Mouse (Mus musculus): ENCODE results near the gene Spred2. TPM values are rescaled to one million over a fixed set of nuclear protein-coding genes. Genes with fewer than 3 reads are reported as not detected.
"Not testable (repeated sequence)": the region's sequence is repeated elsewhere in the genome, so short reads cannot be mapped to it uniquely, and the experiment has no call there.

Spred2 gene
- polyA plus RNA-seq, 1 experiment, result 24.0 TPM

GRCm38 (mm10) chr11:20018905-20019304 is 94.7 kb downstream of the Spred2 start:
- H3K4me3 ChIP-seq (replicated peaks; ENCODE audit: extremely low read depth, low read depth, low read length), result no peak overlapping the region
- TF ChIP-seq POLR2A (IDR thresholded peaks at IDR 0.05; ENCODE audit: borderline replicate concordance, extremely low read depth, low read depth, low read length) (no peak), CTCF (IDR thresholded peaks at IDR 0.05; ENCODE audit: insufficient read depth, low read length) (no peak)
- H3K4me1 ChIP-seq (ENCODE audit: control insufficient read depth, insufficient read depth, low read length), result no peaks in the 10 kb centered on the region
- no peak for DNase-seq
- 97% methylated on average over 2 of the region's 2 CpGs for WGBS

- Histone ChIP-seq H3K4me1 (ENCODE audit: control insufficient read depth, insufficient read depth, low read length) (no peaks in the 10 kb centered on the region), H3K4me3 (replicated peaks; ENCODE audit: extremely low read depth, low read depth, low read length) (no peak overlapping the region)
- no peak for DNase-seq
- 99% methylated on average over 35 of the region's 35 CpGs for WGBS
- TF ChIP-seq POLR2A (IDR thresholded peaks at IDR 0.05; ENCODE audit: borderline replicate concordance, extremely low read depth, low read depth, low read length) (no peak), CTCF (IDR thresholded peaks at IDR 0.05; ENCODE audit: insufficient read depth, low read length) (no peak)
These were observed 96.5 kb downstream of the Spred2 start for GRCm38 (mm10) chr11:20020720-20021119.

DNA sequence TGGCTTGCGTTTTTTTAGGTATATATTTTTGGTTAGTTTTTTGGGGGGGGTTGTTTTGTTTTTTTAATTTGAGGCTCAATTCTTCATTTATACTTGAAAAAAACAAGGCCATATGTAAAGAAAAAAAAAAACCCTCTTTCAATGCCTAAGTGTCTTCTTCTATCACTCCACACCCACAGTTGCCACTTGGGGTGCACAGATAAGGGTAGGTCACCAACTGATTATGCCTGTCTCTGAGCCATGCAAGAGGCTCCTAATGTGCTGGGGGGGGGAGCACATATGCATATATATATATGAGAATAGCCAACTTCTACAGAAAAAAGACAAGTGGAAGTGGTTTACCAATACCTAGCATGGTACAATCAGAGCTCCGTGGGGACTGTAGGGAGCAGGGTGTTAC is 98.3 kb downstream of the Spred2 start:
- no peak for DNase-seq
- TF ChIP-seq CTCF (IDR thresholded peaks at IDR 0.05; ENCODE audit: insufficient read depth, low read length) (no peak), POLR2A (IDR thresholded peaks at IDR 0.05; ENCODE audit: borderline replicate concordance, extremely low read depth, low read depth, low read length) (no peak)
- no peaks in the 10 kb centered on the region for H3K4me1 ChIP-seq (ENCODE audit: control insufficient read depth, insufficient read depth, low read length)
- no peak overlapping the region for H3K4me3 ChIP-seq (replicated peaks; ENCODE audit: extremely low read depth, low read depth, low read length)
- WGBS, result 88% methylated on average over 2 of the region's 2 CpGs

DNA sequence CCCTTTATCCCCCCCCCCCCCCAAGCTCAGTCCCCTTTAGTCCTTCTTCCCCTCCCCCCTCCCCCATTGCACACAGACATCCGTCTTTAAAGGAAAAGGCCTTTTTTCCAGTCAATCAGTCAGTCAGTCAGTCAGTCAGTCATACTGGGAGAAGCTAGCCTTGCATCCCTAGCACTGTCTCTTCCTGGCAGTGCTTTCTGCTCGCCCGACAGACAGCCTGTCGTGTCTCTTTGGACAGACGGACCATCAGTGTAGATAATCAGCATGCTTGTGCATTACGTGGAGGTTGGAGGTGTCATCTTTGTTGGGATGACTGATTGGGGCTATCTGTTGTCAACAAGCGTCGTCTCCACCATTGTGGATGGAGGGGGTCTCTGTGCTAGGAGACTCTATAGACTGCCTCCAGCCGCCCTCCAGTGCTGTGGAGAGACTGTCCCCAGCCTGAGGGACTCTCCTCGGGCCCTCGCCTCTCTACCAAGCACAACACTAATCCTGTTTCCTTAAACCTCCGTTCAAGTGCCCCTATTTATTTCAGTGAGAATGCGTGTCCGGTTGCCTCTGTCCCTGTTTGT is 98.8 kb downstream of the Spred2 start:
- TF ChIP-seq POLR2A (IDR thresholded peaks at IDR 0.05; ENCODE audit: borderline replicate concordance, extremely low read depth, low read depth, low read length), result no peak
- no peak for TF ChIP-seq CTCF (IDR thresholded peaks at IDR 0.05; ENCODE audit: insufficient read depth, low read length)
- Histone ChIP-seq H3K4me3 (replicated peaks; ENCODE audit: extremely low read depth, low read depth, low read length) (no peak overlapping the region), H3K4me1 (ENCODE audit: control insufficient read depth, insufficient read depth, low read length) (no peaks in the 10 kb centered on the region)
- no peak for DNase-seq
- WGBS, result 91% methylated on average over 14 of the region's 14 CpGs

DNA sequence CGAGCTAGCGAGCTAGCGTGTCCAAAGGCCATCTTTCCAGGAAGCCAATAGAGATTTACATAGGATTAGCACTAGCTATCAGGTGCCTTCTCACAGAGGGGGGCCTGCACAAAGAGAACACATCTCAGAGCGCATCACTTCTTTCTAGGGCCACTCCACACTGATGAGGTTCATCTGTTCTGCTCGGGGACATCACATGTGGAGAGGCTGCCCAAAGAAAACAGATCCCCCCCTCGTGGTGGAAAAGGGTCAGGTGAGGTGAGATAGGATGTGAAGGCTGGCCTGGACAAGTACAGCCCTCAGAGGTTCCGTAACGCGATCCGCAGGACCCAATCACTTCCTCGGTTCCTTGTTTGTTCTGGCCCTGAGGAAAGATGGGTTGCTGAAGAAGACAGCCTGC is 101.7 kb downstream of the Spred2 start:
- DNase-seq, result no peak
- H3K4me1 ChIP-seq (ENCODE audit: control insufficient read depth, insufficient read depth, low read length), result no peaks in the 10 kb centered on the region
- 66% methylated on average over 11 of the region's 11 CpGs for WGBS

DNA sequence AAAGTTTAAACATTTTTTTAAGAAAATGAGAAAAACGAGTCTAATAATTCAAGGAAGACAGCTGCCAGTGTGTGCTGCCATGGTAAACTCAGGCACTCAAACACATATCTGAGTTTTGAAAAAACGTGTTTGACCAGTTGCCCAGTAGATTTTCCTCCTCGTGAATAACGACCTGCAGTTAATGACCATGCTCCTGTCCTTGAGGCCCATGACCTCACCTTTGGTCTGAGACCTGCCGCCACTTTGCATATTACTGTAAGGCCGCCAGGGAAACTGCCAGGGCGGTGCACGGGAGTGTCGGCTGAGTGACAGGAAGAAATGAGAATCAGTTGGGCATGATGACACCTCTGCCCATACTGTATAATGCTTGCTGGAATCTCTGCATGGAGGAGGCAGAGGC is 103.5 kb downstream of the Spred2 start:
- TF ChIP-seq CTCF (IDR thresholded peaks at IDR 0.05; ENCODE audit: insufficient read depth, low read length), result no peak
- no peak for TF ChIP-seq POLR2A (IDR thresholded peaks at IDR 0.05; ENCODE audit: borderline replicate concordance, extremely low read depth, low read depth, low read length)
- DNase-seq, result no peak
- no peak overlapping the region for H3K4me3 ChIP-seq (replicated peaks; ENCODE audit: extremely low read depth, low read depth, low read length)
- 63% methylated on average over 9 of the region's 9 CpGs for WGBS
- no peaks in the 10 kb centered on the region for H3K4me1 ChIP-seq (ENCODE audit: control insufficient read depth, insufficient read depth, low read length)

More for the DNA sequence above, 101.7 kb downstream of the Spred2 start:
- no peak for TF ChIP-seq CTCF (IDR thresholded peaks at IDR 0.05; ENCODE audit: insufficient read depth, low read length)
- TF ChIP-seq POLR2A (IDR thresholded peaks at IDR 0.05; ENCODE audit: borderline replicate concordance, extremely low read depth, low read depth, low read length), result no peak
- H3K4me3 ChIP-seq (replicated peaks; ENCODE audit: extremely low read depth, low read depth, low read length), result no peak overlapping the region

DNA sequence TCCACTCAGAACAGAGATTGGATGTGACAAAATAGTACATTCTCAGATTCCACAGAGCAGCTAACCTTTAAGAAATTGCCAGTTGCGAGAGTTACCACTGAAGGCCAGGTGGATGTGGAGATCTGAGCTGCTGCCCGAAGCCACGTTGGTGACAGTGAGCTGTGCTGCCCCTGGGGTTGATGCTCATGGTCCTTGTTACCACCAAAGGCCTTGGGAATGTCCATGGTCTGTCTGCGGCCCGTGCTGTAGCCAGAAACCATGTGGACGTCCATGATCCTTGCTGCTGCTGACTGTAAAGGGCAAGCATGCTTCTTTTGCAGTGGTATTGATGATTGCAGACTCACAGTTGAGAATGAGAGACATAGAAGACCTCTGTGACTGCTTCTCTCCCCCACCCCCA is 104.2 kb downstream of the Spred2 start:
- no peak for DNase-seq
- H3K4me1 ChIP-seq (ENCODE audit: control insufficient read depth, insufficient read depth, low read length), result no peaks in the 10 kb centered on the region
- 86% methylated on average over 6 of the region's 6 CpGs for WGBS
- TF ChIP-seq CTCF (IDR thresholded peaks at IDR 0.05; ENCODE audit: insufficient read depth, low read length), result no peak
- TF ChIP-seq POLR2A (IDR thresholded peaks at IDR 0.05; ENCODE audit: borderline replicate concordance, extremely low read depth, low read depth, low read length), result no peak
- H3K4me3 ChIP-seq (replicated peaks; ENCODE audit: extremely low read depth, low read depth, low read length), result no peak overlapping the region

DNA sequence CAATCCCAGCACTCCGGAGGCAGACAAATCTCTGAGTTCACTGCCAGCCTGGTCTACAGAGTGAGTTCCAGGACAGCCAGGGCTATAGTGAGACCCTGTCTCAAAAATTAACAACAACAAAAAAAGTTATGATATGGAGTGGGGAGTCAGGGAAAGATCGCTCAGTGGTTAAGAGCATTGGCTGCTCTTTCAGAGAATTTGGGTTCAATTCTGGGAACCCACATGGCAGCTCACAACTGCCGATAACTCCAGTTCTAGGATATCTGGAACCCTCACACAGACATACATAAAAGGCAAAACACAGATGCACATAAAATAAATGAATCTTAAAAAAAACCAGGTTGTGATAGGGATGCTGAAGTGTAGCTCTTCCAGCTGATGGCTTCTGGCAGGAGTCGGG is 104.8 kb downstream of the Spred2 start:
- 89% methylated on average over 4 of the region's 4 CpGs for WGBS
- no peak for DNase-seq
- no peak for TF ChIP-seq POLR2A (IDR thresholded peaks at IDR 0.05; ENCODE audit: borderline replicate concordance, extremely low read depth, low read depth, low read length)
- no peak for TF ChIP-seq CTCF (IDR thresholded peaks at IDR 0.05; ENCODE audit: insufficient read depth, low read length)

DNA sequence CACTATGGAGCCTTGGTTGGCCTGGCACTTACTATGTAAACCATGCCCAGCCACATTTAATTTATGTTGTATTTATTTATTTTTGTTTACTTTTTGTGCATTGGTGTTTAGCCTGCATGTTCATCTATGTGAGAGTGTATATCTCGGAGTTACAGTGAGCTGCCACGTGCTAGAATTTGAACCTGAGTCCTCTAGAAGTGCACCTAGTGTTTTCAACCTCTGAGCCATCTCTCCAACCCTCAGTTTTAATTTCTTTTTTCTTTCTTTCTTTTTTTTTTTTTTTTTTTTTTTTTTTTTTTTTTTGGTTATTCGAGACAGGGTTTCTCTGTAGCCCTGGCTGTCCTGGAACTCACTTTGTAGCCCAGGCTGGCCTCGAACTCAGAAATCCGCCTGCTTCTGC is 106.8 kb downstream of the Spred2 start:
- not testable (repeated sequence) for H3K4me1 ChIP-seq (ENCODE audit: control insufficient read depth, insufficient read depth, low read length); H3K4me3 ChIP-seq (replicated peaks; ENCODE audit: extremely low read depth, low read depth, low read length); DNase-seq
- 86% methylated on average over 5 of the region's 5 CpGs for WGBS

More for the DNA sequence above, 104.8 kb downstream of the Spred2 start:
- no peaks in the 10 kb centered on the region for H3K4me1 ChIP-seq (ENCODE audit: control insufficient read depth, insufficient read depth, low read length)
- no peak overlapping the region for H3K4me3 ChIP-seq (replicated peaks; ENCODE audit: extremely low read depth, low read depth, low read length)

GRCm38 (mm10) chr11:20031536-20031935 is 107.4 kb downstream of the Spred2 start:
- TF ChIP-seq CTCF (IDR thresholded peaks at IDR 0.05; ENCODE audit: insufficient read depth, low read length) (peak; percentile 64), POLR2A (IDR thresholded peaks at IDR 0.05; ENCODE audit: borderline replicate concordance, extremely low read depth, low read depth, low read length) (no peak)
- peak; percentile 36 for DNase-seq
- WGBS, result 39% methylated on average over 8 of the region's 8 CpGs
- Histone ChIP-seq H3K4me1 (ENCODE audit: control insufficient read depth, insufficient read depth, low read length) (no peaks in the 10 kb centered on the region), H3K4me3 (replicated peaks; ENCODE audit: extremely low read depth, low read depth, low read length) (no peak overlapping the region)
